Mouse (Mus musculus) forebrain, postnatal 0 days (tissue): ENCODE measurements around the gene Tspan9. TPM values are rescaled to one million over a fixed set of nuclear protein-coding genes. Genes with fewer than 3 reads are reported as not detected.
A peak's percentile ranks its signal among the peaks of the same experiment; 100 is the strongest.

ENCODE experiments used
- ATAC-seq: fragments of 200-750 bp; cut with Nextera tagmentation; 2 replicates; pipeline ENCODE4 v1.8.0; 2017; ENCODE audit warnings: mild to moderate bottlenecking, moderate library complexity
- DNase-seq: peaks from one replicate; pipeline ENCODE4 v3.0.0-alpha.2; 2015
- H3K27ac ChIP-seq: fragments of 300-500 bp; sonication (generic); 2 replicates; pipeline ENCODE4 v1.5.1; 2014; ENCODE audit warnings: low read depth, mild to moderate bottlenecking, antibody characterized with exemption, low read length, moderate library complexity, mixed read lengths
- H3K27me3 ChIP-seq: fragments of 300-500 bp; sonication (generic); 2 replicates; pipeline ENCODE4 v1.6.1; 2014; ENCODE audit warnings: mild to moderate bottlenecking, low read length, mixed read lengths; ENCODE audit not compliant: insufficient read depth
- H3K36me3 ChIP-seq: fragments of 300-500 bp; sonication (generic); 2 replicates; pipeline ENCODE4 v1.6.1; 2014; ENCODE audit warnings: mild to moderate bottlenecking, moderate library complexity; ENCODE audit not compliant: insufficient read depth
- H3K4me1 ChIP-seq: fragments of 300-500 bp; sonication (generic); 2 replicates; pipeline ENCODE4 v1.6.1; 2014; ENCODE audit warnings: antibody characterized with exemption; ENCODE audit not compliant: insufficient read depth
- H3K4me2 ChIP-seq: fragments of 300-500 bp; sonication (generic); 2 replicates; pipeline ENCODE4 v1.6.1; 2014; ENCODE audit warnings: low read depth, mild to moderate bottlenecking, moderate library complexity
- H3K4me3 ChIP-seq: fragments of 300-500 bp; sonication (generic); 2 replicates; pipeline ENCODE4 v1.5.1; 2014; ENCODE audit warnings: low read depth, low read length, mixed read lengths
- H3K9ac ChIP-seq: fragments of 300-500 bp; sonication (generic); 2 replicates; pipeline ENCODE4 v1.6.1; 2014; ENCODE audit warnings: mild to moderate bottlenecking
- H3K9me3 ChIP-seq: fragments of 300-500 bp; sonication (generic); 2 replicates; pipeline ENCODE4 v1.6.1; 2016; ENCODE audit warnings: low read length
- CTCF ChIP-seq: sonication (generic); IDR thresholded peaks from 2 replicates; pipeline ENCODE4 v1.5.1; 2016; ENCODE audit warnings: antibody characterized with exemption, control low read depth, low read depth
- WGBS: fragments of 180-500 bp; shearing (Covaris S2); extraction: QIAGEN DNeasy Blood & Tissue Kit; methylation state at CpG from one replicate; pipeline ENCODE4 v1.1.7; 2014; 5-methylcytosine and 5-hydroxymethylcytosine counted together
- polyA plus RNA-seq: library from polyadenylated mRNA; unstranded; fragments of >200 nt; fragmentation: Nextera tagmentation; extraction: Ambion mirVana; gene quantifications from 2 replicates; pipeline ENCODE4 v1.2.1, GENCODE M21; 2015
- total RNA-seq: library from RNA; depleted of rRNA; stranded (reverse); fragments of >200 nt; gene quantifications from 2 replicates; pipeline ENCODE4 v1.2.3, GENCODE M21; 2014

Tspan9 gene
- total and polyA plus RNA-seq, 2 experiments from 2014 or later = 63.9 to 150 TPM

DNA sequence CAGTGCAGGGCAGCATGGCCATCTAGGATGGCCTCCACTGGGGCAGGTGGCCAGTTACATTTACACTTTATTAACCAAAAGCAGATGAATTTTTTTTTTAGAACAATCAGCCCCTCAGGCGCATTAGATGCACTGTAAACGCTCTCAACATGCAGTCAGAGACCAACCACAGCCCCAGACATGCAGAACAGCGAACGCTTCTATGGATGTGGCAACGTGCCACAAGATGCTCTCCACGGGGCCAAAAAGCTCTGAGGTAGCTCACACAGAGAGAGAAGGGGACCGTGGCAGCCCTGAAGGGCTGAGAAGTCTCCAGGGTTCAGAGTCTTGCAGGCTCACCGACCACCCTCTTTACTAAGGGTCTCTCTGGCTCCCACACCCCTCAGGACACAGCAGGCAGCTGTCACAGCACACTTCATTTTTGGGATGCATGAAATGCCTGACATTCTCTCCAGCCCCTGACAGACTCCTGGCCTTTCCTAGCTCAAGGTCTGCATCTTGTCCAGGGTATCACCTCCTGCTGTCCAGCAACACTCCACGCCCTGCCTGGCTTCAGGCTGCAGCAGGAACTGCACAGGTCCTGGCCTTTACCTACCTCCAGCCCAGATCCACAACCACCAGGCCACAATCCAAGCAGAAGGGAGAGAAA, 63.7 kb downstream of the Tspan9 start:
- H3K27ac ChIP-seq = no peak overlapping the region
- 72% methylated on average over 9 of the region's 9 CpGs for WGBS
- H3K4me2 ChIP-seq = no peak overlapping the region
- H3K36me3 ChIP-seq = no peaks in the 10 kb centered on the region
- H3K4me1 ChIP-seq = peaks cover 7% of the 10 kb centered on the region; the same call in 1 of the 2 replicates
- ATAC-seq = no peak
- H3K27me3 ChIP-seq = no peaks in the 10 kb centered on the region
- TF ChIP-seq CTCF = no peak
- DNase-seq = no peak
- no peaks in the 10 kb centered on the region for H3K9me3 ChIP-seq
- H3K4me3 ChIP-seq = no peak overlapping the region
- no peak overlapping the region for H3K9ac ChIP-seq

DNA sequence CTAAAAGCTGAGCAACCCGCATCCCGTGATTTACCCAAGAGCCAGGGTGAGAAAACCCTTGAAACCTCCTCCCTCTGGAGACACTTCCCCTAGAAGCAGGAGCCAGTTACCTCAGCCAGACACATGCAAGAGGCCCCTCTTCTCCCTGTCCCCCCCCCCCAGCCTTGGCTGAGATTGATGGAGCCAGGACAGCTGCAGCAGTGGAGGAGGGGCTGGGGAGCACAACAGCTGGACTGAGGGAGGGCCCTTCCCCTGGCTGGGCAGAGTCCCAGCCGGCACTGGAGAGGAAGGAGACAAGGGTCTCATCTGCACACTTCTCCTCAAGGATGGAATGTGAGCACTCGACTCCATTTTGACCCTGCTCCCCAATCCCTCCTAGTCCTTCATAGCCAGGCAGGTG, 64.9 kb downstream of the Tspan9 start:
- 70% methylated on average over 4 of the region's 4 CpGs for WGBS

DNA sequence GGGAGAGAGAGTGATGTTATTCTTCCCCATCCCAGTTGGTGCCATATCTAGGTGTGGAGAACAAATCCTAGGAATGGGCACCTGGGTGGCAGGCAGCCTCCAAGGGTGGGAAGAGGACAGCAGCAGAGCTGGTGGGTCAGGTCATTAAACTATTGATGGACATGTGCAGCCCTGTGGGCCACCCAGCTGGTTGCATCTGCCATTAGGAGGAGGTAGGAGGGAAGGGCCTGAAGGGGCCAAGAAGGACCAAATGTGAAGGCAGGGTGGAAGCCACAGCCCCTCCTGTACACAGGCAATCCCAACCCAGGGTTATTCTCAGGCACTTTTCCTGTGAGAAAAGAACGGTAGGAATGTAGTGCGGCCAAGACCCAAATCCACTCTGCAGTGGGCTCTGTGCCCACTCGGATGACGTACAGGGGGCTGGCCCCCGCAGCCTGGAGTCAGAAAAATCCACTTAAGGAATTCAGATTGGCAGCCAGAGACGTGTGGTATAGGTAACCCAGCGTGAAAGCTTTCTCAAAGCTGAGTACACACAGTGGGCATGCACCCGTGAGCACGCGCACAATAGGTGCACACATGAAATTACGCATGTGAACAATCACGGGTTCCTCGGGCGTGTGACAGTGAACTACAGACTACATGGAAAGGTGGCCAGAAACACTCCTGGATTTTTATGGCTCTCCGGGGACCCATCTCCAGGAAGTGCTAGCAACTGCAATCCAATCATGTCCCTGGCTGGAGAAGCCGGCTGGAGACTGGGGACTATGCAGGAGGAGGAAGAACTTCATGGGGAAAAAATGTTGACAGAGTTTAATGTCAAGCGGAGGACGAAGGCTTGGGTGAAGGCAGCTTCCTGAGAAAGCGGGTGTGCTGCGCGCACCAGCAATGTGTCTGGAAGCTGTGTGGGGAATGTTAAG, 67.0 kb downstream of the Tspan9 start:
- Histone ChIP-seq H3K4me2 (no peak overlapping the region), H3K4me3 (no peak overlapping the region), H3K9ac (no peak overlapping the region), H3K9me3 (no peaks in the 10 kb centered on the region), H3K27ac (no peak overlapping the region), H3K4me1 (no peaks in the 10 kb centered on the region; the same call in 1 of the 2 replicates), H3K36me3 (no peaks in the 10 kb centered on the region), H3K27me3 (no peaks in the 10 kb centered on the region)
- no peak for TF ChIP-seq CTCF
- WGBS = 84% methylated on average over 21 of the region's 21 CpGs
- no peak for ATAC-seq
- DNase-seq = no peak

More for the DNA sequence above, 64.9 kb downstream of the Tspan9 start:
- no peak overlapping the region for H3K27ac ChIP-seq
- H3K4me3 ChIP-seq = no peak overlapping the region
- H3K4me2 ChIP-seq = no peak overlapping the region
- no peak for TF ChIP-seq CTCF
- H3K36me3 ChIP-seq = no peaks in the 10 kb centered on the region
- no peaks in the 10 kb centered on the region for H3K9me3 ChIP-seq
- peaks cover 5% of the 10 kb centered on the region; the same call in 1 of the 2 replicates for H3K4me1 ChIP-seq
- H3K9ac ChIP-seq = no peak overlapping the region
- no peak for DNase-seq
- H3K27me3 ChIP-seq = no peaks in the 10 kb centered on the region
- peak; percentile 23; the same call in 1 of the 2 replicates for ATAC-seq

DNA sequence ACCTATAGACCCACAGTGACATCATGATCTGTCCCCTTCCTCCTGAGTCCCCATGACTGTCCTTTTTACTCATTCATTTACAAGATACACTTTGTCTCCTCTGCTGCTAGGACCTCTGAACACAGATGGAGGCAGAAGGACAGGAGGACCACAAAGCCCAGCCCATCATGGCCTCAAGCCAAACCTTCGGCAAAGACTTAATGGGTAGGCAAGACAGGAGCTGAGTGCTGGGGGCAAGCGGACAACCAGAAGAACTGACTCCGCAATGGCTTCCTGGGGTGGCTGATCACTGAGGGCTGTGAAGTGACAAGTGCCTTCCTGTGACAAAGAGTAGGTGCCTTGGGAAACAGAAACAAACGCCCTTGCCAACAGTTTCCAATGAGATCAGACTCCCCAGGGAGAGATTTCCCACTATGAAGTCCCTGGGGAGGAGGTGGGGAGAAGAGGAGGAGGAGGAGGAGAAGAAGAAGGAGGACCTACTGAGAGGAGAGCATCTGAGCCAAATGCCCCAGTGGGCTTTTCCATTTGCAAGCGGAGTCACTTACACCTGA, 67.9 kb downstream of the Tspan9 start:
- 67% methylated on average over 5 of the region's 5 CpGs for WGBS
- Histone ChIP-seq H3K4me2 (no peak overlapping the region), H3K9ac (no peak overlapping the region), H3K36me3 (no peaks in the 10 kb centered on the region), H3K27ac (no peak overlapping the region), H3K4me3 (no peak overlapping the region), H3K4me1 (no peaks in the 10 kb centered on the region; the same call in 1 of the 2 replicates), H3K9me3 (no peaks in the 10 kb centered on the region), H3K27me3 (no peaks in the 10 kb centered on the region)
- DNase-seq (no peak), ATAC-seq (no peak)
- no peak for TF ChIP-seq CTCF

DNA sequence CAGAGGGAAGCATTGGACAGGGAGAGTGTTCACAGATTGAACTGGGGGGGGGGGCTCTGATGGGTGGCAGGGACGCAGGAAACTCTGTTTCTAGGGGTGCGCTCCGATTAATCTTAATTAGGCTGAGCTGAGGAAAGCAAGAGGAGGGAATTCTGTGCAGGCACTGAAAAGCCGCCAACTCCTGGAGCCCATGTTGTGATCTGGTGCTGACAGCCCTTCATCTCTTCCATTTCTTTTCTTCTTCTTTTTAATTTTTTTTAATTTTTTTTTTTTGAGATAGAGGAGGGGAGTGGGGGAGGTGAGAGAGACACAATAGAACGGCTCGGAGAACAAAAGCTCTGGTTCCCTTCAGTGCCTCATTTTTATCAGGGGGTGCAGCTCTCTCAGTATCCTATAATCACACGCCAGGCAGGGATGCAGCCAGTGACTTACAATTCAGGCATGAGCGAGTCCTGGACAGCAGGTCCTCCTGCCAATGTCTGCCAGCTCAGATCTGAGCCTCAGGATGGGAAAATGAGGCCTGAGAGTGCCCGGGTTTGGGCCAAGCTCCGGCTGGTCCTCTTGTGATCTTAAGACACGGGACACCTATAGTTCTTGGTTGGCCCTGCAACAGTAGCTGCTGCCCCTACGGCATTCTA, 72.4 kb downstream of the Tspan9 start:
- TF ChIP-seq CTCF = no peak
- peak; percentile 88 for ATAC-seq
- Histone ChIP-seq H3K36me3 (no peaks in the 10 kb centered on the region), H3K9ac (peak overlapping the region; percentile 25; the same call in 1 of the 2 replicates), H3K4me3 (no peak overlapping the region), H3K4me1 (peaks cover 6% of the 10 kb centered on the region; the same call in 1 of the 2 replicates), H3K27me3 (no peaks in the 10 kb centered on the region), H3K27ac (peak overlapping the region; percentile 87), H3K4me2 (no peak overlapping the region), H3K9me3 (no peaks in the 10 kb centered on the region)
- DNase-seq = peak; percentile 75
- WGBS = 27% methylated on average over 12 of the region's 12 CpGs

DNA sequence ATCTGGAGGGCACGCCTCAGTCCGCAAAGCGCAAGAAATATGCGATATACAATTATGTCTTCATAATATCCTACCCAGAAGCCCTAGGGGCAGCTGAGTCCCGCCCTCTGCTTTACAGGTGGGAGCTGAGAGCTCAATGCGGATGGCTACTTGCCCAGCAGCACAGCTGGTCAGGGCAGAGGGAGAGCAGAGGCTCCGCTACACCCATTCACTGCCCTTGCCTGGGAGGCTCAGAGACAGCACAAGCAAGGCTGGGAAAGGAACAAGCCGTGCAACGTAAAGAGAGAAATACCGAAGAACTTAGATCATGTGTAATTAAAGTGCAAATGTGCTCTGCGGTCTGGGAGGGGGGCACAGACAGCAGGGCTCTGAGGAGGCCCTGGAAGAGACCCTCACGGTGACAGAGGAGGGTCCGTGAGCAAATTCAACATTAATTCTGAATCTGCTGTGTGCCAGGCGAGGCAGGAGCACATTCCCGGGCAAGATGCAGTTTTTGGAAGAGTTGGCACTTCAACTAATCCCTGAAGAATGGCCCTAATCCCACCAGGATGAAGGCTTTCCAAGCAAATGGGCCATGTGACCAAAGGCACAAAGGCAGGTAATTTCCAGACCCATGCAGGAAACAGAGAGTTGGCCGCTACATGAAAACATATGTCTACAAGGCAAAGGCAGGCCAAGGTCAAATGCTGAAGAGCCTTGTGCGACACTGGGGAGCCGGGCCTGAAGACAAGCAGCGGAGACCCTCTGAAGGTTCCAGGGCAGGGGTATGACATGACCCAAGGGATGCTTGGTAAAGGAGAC, 73.1 kb downstream of the Tspan9 start:
- H3K4me1 ChIP-seq = peaks cover 6% of the 10 kb centered on the region; the same call in 1 of the 2 replicates
- ATAC-seq (peak; percentile 19), DNase-seq (no peak)
- no peak overlapping the region for H3K4me3 ChIP-seq
- H3K9me3 ChIP-seq = no peaks in the 10 kb centered on the region
- no peak overlapping the region for H3K9ac ChIP-seq
- H3K27ac ChIP-seq = peak overlapping the region; percentile 87
- no peaks in the 10 kb centered on the region for H3K36me3 ChIP-seq
- H3K4me2 ChIP-seq = no peak overlapping the region
- no peaks in the 10 kb centered on the region for H3K27me3 ChIP-seq
- TF ChIP-seq CTCF = no peak
- WGBS = 38% methylated on average over 19 of the region's 19 CpGs
